Mouse (Mus musculus) ES-Bruce4 (cell line): Measurements from ENCODE around the gene Ceacam1. TPM values are rescaled to one million over a fixed set of nuclear protein-coding genes. Genes with fewer than 3 reads are reported as not detected.
"Not testable (repeated sequence)": the region's sequence is repeated elsewhere in the genome, so short reads cannot be mapped to it uniquely, and the experiment has no call there.

Source experiments
- H3K27ac ChIP-seq: 2 replicates; pipeline ENCODE4 v1.5.1; 2012; ENCODE audit warnings: low read length, inconsistent platforms; ENCODE audit not compliant: insufficient read depth
- H3K27me3 ChIP-seq: 2 replicates; pipeline ENCODE4 v1.6.1; 2012; ENCODE audit warnings: mild to moderate bottlenecking, low read length, inconsistent platforms; ENCODE audit not compliant: control insufficient read depth, poor library complexity, insufficient read depth, severe bottlenecking
- H3K36me3 ChIP-seq: 2 replicates; pipeline ENCODE4 v1.6.1; 2012; ENCODE audit warnings: inconsistent platforms, mild to moderate bottlenecking, low read length, moderate library complexity; ENCODE audit not compliant: control insufficient read depth, poor library complexity, insufficient read depth, severe bottlenecking
- H3K4me1 ChIP-seq: one replicate; pipeline ENCODE4 v1.8.1; 2011; ENCODE audit warnings: low read length; ENCODE audit not compliant: control insufficient read depth, insufficient read depth
- H3K4me3 ChIP-seq: 2 replicates; pipeline ENCODE4 v1.5.1; 2011; ENCODE audit warnings: low read depth, mild to moderate bottlenecking, low read length
- H3K9ac ChIP-seq: 2 replicates; pipeline ENCODE4 v1.6.1; 2012; ENCODE audit warnings: low read depth, mild to moderate bottlenecking, inconsistent platforms; ENCODE audit not compliant: poor library complexity, severe bottlenecking
- H3K9me3 ChIP-seq: replicated peaks from 2 replicates; pipeline ENCODE4 v1.6.1; 2012; ENCODE audit warnings: mild to moderate bottlenecking, low read length, inconsistent platforms; ENCODE audit not compliant: control insufficient read depth, poor library complexity, insufficient read depth, severe bottlenecking
- CTCF ChIP-seq: IDR thresholded peaks from one replicate; pipeline ENCODE4 v1.8.1; 2011; ENCODE audit warnings: low read depth, low read length
- EP300 ChIP-seq: IDR thresholded peaks from 2 replicates; pipeline ENCODE4 v1.6.1; 2011; ENCODE audit warnings: low read depth, low read length; ENCODE audit not compliant: insufficient read depth
- POLR2A ChIP-seq: IDR thresholded peaks from one replicate; pipeline ENCODE4 v1.8.1; 2011; ENCODE audit warnings: low read length; ENCODE audit not compliant: insufficient read depth
- polyA plus RNA-seq: library from polyadenylated mRNA; stranded (reverse); fragments of >200 nt; gene quantifications from 2 replicates; pipeline ENCODE4 v1.2.4, GENCODE M21; 2011; ENCODE audit warnings: low read depth; ENCODE audit not compliant: missing spikeins, insufficient read depth, insufficient read length

Ceacam1 gene
- 1.1 and 1.5 TPM in 2 replicates for polyA plus RNA-seq

GRCm38 (mm10) chr7:25477091-25477751 is at the start of gene Ceacam1:
Gene Ceacam1, minus strand, starts transcription at chr7:25477603.
- not testable (repeated sequence) for H3K27me3 ChIP-seq, H3K36me3 ChIP-seq, H3K9ac ChIP-seq, H3K9me3 ChIP-seq, H3K27ac ChIP-seq, H3K4me1 ChIP-seq, H3K4me3 ChIP-seq

- not testable (repeated sequence) for H3K36me3 ChIP-seq, H3K9me3 ChIP-seq, H3K4me1 ChIP-seq, H3K27me3 ChIP-seq, H3K9ac ChIP-seq, H3K27ac ChIP-seq, H3K4me3 ChIP-seq
Observed at GRCm38 (mm10) chr7:25516070-25516777, 38.8 kb upstream of the Ceacam1 start.

GRCm38 (mm10) chr7:25515667-25516066 is 38.3 kb upstream of the Ceacam1 start:
- not testable (repeated sequence) for H3K4me1 ChIP-seq, H3K4me3 ChIP-seq, H3K36me3 ChIP-seq, H3K27me3 ChIP-seq, H3K9me3 ChIP-seq, H3K9ac ChIP-seq, H3K27ac ChIP-seq

GRCm38 (mm10) chr7:25509925-25510324 is 32.5 kb upstream of the Ceacam1 start:
- Histone ChIP-seq H3K9ac (no peak overlapping the region), H3K27ac (no peak overlapping the region), H3K9me3 (no peaks in the 10 kb centered on the region; the same call in 1 of the 2 replicates), H3K4me1 (no peaks in the 10 kb centered on the region), H3K36me3 (no peaks in the 10 kb centered on the region), H3K4me3 (no peak overlapping the region), H3K27me3 (no peaks in the 10 kb centered on the region)
- TF ChIP-seq POLR2A = no peak
- TF ChIP-seq CTCF = no peak
- no peak for TF ChIP-seq EP300

- H3K36me3 ChIP-seq = no peaks in the 10 kb centered on the region
- H3K4me1 ChIP-seq = no peaks in the 10 kb centered on the region
- H3K9me3 ChIP-seq = no peaks in the 10 kb centered on the region
- no peak overlapping the region for H3K9ac ChIP-seq
- TF ChIP-seq POLR2A (no peak), CTCF (no peak), EP300 (no peak)
- H3K27ac ChIP-seq = no peak overlapping the region
- no peak overlapping the region for H3K4me3 ChIP-seq
- H3K27me3 ChIP-seq = no peaks in the 10 kb centered on the region
Observed at GRCm38 (mm10) chr7:25494649-25495048, 17.2 kb upstream of the Ceacam1 start.

GRCm38 (mm10) chr7:25490698-25491097 is 13.3 kb upstream of the Ceacam1 start:
- not testable (repeated sequence) for H3K9ac ChIP-seq, H3K27me3 ChIP-seq, H3K4me1 ChIP-seq, H3K27ac ChIP-seq, H3K4me3 ChIP-seq, H3K9me3 ChIP-seq, H3K36me3 ChIP-seq

- not testable (repeated sequence) for H3K9me3 ChIP-seq, H3K4me1 ChIP-seq, H3K36me3 ChIP-seq, H3K27ac ChIP-seq, H3K4me3 ChIP-seq, H3K27me3 ChIP-seq, H3K9ac ChIP-seq
Observed at GRCm38 (mm10) chr7:25489382-25489781, 12.0 kb upstream of the Ceacam1 start.
